12 mouse cellular contexts compared by ENCODE assay signal in the genomic region with DNA sequence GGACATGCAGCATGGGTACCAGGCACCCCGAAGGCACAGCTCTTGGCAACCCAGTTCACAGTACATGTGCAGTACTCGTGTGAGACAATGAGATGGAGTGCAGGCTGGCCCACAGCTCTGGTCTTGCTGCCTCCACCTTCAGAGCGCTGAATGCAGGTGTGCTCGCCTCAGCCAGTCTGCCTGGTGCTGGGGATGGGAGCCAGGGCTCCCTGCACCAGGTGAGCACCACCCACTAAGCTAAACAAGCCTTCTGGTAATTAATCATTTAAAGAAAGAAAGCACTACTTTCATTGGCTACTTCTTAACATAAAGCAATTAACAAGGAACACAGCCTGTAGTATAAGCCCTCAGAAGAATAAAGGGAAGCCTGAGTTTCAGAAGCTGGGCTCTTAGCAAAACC.
"Had no signal": no experiment of that assay in that cellular context is flagged by ENCODE, and none has a peak within 500 bp of the region (broad histone marks: within the 10 kb centered on the region; RNA-seq: fewer than 3 reads in every experiment).

No protein-coding gene starts in this region.

- H3K4me3 ChIP-seq: left cerebral cortex, adult 2 months; liver, embryonic 13.5 days had no signal

- H3K9ac ChIP-seq: liver, embryonic 13.5 days had no signal

- H3K27ac ChIP-seq: left cerebral cortex, adult 2 months; liver, embryonic 13.5 days; macrophage had no signal

- H3K4me2 ChIP-seq: liver, embryonic 13.5 days; midbrain, embryonic 11.5 days had no signal

- H3K27me3 ChIP-seq: liver, embryonic 13.5 days had no signal

- H3K9me3 ChIP-seq: liver, embryonic 13.5 days had no signal

- DNase-seq: kidney, adult 2 months; kidney, postnatal 36 days; layer of hippocampus, postnatal 36 days; liver, embryonic 13.5 days; lung, adult 2 months; lung, postnatal 14 days; midbrain, embryonic 14.5 days; thymus, postnatal 25 days had no signal

- ATAC-seq: intestine, postnatal 0 days had no signal
